Mouse (Mus musculus) MEL-GATA-1-ER (cell line): ENCODE data around the gene Bcar1.

Experiments used
- DNase-seq: peaks from one replicate; pipeline ENCODE4 v3.0.0-alpha.2; 2012; ENCODE audit warnings: low read depth; ENCODE audit errors: extremely low read depth

Gene Bcar1

DNA sequence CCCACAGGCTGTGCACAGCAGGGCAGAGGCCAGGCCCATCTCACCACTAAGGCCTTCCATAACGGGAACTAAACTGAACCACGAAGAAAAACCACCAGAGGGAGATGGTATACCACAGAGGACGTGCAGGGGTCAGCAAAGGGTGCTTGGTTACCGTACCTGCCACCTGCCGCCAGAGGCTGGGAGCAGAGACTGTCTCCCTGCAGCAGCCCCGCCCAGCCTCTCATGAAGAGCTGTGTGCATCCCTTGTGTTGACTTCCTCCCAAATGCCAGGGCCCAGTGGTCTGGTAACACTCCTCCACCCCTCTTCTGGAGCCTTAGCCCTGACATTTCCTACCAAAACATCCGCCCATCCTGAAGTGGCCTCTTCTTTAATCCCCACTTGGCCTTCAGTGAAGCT, 4.0 kb downstream of the Bcar1 start:
- no peak for DNase-seq

DNA sequence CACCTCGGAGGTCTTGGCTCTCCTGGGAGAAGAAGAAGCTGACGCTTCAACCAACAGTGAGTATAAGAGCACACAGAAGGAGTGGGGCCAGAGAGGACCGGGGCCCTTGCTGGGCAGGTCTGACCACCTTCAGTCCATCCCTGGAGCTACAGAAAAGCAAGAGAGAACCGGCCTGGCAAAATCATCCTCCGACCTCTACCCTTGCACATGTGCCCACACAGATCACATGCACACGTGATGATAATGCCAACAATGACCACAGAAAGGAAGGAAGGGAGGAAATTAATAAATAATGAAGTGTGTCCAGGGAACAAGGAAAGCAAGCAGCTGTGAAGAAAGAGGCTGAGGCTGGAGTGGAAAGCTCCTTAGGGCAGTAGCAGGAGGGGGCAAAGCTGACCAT, 4.7 kb downstream of the Bcar1 start:
- DNase-seq: no peak

GRCm38 (mm10) chr8:111736321-111736720, 7.3 kb downstream of the Bcar1 start:
- no peak for DNase-seq

- no peak for DNase-seq
These were observed 7.8 kb downstream of the Bcar1 start for GRCm38 (mm10) chr8:111735791-111736190.

DNA sequence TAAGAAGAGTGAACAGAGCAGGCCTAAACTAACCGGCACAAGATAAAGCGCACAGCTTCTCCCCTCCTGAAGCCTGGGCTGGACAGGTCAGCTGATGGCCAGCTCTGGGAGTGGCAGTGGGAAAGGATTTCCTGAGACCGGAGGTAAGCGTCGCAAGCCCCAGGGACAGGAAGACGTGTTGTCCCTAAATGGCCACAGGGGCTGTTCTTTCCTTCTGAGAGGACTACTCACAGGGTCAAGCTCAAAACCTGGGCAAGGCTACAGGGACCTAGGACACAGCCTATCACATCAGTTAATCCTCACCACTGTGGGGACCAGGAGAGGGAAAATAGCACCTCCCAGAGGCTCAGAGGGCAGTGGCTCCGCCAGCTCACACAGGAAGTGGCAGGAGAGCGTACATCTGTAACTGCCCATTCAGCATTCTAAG, 8.3 kb downstream of the Bcar1 start:
- no peak for DNase-seq

DNA sequence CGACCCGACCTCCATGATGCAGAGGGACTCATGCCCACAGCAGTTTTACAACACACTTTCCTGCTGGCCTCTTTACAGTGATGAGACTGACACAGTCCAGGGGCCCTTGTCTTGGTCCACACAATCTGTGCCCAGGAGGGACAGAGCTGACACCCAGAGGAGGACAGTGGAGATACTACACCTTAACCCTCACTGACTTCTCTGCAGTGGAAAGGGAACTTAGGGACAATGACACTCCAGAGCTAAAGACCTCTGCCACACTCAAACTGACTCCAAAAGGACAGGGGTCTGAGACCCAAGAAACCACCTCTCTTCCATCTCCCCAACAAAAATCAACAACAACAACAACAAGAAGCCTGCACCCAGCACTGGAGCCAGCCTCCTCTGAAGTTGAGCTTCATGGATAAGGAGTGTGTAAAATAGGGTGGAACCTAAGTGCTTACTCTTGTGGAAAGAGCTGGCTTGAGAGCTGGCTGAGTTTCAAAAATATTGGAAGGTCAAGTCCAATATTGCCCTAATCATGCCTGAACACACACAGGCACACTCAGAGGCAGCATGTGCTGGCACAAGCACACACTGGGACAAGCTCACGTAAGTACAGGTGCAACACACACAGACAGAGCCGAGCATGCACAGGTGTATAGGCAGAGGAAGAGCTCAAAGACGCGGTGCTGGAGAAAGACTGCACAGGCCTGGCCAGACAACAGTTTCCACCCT, 9.2 kb downstream of the Bcar1 start:
- no peak for DNase-seq

DNA sequence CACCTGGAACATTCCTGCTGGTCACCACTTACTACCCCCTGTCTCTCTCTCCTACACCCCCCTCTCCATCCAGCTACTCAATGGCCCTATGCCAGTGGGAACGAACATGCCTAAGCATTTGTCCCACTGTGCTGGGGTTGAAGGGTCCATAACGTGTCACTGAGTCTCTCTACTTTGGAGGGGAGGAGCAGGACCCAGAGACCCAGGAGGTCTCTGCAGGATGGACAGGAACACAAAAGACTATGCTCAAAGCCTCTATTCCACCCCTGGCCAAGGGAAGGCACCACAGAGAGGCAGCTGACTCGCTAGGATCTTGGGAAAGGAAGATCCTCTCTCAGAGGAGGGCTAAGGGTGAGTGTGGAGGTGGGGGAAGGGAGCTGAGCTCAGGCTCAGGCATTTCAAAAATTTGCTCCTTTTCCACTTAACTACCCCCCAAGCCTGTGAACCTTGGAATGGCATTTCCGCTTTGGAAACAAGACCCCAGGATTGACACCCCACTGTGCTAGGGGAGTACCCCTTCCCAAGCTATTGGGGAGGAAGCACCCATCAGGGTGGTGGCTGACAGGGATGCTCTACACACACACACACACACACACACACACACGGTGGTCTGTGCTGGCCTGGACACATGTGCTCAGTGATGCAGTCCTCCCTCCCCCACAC, 9.9 kb downstream of the Bcar1 start:
- DNase-seq: no peak

DNA sequence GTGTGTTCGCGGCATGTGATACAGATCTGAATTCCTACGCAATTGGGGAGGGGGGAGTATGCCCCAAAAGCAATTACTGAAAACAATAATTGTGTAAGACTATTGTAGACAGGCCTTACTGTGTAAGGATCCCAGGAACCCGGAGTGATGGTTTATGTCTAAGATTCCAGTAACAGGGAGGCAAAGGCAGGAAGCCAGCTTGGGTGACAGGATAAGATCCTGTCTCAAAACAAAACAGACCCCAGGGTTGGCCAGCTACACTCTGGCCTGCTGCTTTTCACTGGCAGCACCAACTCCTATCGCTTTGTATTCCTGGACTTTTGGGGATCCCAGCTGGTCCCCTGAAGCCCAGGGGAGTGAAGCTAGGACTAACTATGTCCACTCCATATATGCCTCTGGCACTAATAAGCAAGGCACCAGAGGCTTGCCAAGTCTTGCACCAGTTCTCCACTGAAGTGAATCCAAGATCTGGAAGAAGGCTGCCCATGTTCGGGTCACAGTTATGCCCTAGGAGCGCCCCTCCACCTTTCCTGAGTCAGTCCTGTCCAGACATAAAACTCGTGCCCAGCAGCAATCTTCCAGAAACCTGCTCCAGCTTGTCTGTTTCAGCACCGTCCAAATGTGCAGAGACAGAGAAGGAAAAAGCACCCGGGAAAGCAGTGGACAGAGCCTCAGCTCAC, 11.1 kb downstream of the Bcar1 start:
- DNase-seq: no peak

DNA sequence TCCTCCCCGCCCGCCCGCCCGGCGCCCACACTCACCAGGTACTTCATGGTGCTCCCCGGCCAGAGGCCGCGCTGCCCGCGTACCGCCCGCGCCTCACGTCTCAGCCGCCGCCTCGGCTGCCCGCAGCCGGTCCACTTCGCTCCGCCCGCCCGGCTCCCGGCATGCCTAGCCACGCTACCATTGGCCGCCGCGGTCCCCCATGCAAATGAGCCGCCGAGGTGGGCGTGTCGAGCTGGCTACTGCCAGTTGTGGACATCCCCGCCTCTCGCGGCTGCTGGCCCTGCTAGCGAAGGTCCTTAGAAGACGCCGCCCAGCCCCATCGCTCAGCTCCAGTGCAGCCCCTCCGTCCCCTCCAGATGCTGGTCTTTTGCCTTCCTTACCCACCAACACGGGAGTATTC, 11.6 kb downstream of the Bcar1 start:
- DNase-seq: peak; percentile 67

DNA sequence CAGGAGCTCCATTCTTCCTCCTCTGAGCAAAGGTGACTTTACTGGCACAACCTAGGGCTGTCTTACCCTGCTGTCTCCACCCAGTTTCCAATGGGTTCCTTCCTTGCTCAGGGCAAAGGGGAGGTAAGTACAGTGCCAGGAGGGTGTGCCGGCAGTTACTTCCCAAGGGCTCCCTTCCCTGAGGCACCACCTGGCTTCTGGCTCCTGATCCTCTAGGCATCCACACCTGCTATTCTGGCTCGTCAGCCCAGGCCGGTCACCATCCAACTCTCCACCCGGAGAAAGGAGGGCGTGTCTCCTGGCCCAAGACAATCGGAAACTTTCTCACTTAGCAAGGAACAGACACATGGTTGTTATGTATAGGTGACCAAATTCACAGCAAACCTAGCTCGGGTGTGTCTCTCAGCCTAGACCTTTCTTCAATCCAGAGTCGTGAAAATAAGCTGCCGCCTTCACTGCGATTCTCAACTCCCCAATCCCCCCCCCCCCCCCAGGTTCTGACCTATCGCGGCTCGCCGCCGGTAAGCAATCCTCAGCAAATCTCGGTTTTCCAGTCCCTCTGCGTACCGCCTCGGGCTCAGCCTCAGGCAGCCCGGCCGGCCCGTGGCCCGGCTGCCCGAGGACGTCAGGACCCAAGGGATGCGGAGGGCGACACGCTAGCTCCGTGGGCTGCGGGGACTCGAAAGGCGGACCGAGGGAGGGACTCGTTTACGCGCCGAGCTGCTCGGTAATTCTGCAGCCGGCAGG, 12.2 kb downstream of the Bcar1 start:
- no peak for DNase-seq

DNA sequence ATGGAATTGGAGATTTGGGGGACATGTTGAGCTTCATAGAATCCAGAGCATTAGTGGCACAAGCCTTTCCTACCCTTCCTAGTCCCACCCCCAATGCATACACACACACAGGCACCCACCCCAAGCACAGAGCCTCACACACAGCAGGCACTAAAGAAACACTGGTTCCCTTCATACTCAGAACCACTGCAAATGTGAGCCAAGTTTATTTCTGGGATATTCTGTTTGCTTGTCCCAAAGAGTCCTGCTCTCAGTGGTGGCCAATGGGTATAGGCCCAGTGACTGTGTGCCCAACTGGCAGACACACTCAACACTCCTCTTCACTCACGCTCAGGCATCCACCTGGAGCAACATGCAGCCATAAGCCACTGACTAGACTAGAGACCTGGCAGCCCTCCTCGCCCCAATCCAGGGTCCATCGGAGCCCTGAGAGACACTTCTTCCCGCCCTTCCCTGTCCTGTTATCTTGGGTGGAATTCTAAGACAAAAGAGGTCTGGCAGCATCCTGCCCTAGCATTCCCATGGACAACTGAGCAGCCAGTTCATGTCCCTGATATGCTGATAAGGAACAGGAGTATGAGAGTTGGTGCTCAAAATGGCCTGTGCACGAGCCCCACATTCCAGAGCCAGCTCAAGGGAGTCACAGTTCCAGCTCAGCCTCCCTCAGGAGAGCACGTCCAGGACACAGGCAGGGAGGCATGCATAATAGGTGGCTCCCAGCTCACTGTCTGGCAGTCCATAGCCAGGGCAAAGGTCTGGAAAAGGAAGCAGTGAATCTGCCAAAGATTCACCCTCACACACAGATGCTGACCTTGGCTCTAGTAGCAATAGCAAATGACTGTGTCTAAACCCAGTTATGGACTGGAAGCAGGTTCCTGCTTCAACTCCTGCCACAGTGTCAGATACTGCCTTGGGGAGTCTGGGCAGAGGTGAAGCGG, 14.1 kb downstream of the Bcar1 start:
- DNase-seq: no peak

- no peak for DNase-seq
These were observed 15.1 kb downstream of the Bcar1 start for GRCm38 (mm10) chr8:111728481-111728880.

DNA sequence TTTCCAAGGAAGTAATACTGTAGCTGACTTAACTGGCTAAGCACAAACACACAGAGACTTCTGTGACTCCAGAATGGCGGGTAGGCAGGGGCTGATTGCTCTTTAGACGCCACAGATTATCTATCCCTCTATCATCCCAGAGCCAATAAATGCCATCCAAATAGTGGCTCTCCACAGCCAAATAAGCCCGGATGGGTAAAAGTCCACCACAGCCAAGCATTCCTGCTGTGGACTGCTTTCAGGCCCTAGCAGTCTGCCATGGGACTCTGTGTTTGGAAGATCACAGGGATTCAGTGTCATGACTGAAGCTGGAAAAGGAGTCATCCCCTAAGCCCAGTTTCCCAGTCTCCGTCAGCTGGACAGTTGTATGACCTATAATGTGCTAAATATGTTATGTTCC, 16.1 kb downstream of the Bcar1 start:
- no peak for DNase-seq

- DNase-seq: no peak
These were observed 17.3 kb downstream of the Bcar1 start for GRCm38 (mm10) chr8:111726102-111726900.

- no peak for DNase-seq
These were observed 18.3 kb downstream of the Bcar1 start for GRCm38 (mm10) chr8:111725341-111725740.

DNA sequence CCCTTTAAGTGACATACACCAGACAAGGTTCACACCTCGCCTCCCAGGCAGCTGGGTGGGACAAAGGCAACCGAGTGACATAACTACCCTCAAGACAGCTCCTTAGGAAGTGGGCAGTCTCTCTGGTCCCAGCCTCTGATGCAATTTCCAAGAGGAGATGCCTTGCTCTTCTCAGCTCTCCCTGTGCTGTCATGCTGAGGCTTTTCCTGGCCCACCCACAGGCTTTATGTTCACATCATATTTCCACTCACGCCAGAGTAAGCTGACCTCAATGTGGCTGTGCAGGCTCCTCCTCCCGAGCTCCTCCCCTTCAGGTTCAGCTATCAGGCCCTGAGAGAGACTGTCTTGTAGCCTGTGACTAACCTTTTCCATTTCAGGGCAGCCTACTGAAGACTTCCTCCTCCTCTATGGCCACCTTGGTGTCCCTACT, 23.5 kb downstream of the Bcar1 start:
- no peak for DNase-seq

DNA sequence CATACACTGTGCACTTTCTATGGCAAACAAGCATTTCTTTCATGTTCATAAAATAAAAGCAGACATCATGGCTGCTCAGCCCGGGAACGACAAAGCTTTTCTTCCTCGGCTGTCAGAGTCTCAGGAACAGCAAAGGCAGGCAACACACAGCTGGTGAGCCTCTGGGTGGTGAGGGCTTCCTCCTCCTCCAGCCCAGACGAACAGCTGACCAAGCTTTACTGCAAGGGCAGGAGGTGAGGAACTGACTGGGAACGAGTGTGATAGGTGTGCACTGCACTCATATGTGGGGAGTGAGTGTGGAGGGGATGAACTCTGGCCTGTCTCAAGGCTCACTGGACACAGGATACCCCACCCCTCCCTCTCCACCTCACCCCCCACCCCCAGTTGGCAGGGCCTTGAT, 24.7 kb downstream of the Bcar1 start:
- no peak for DNase-seq

DNA sequence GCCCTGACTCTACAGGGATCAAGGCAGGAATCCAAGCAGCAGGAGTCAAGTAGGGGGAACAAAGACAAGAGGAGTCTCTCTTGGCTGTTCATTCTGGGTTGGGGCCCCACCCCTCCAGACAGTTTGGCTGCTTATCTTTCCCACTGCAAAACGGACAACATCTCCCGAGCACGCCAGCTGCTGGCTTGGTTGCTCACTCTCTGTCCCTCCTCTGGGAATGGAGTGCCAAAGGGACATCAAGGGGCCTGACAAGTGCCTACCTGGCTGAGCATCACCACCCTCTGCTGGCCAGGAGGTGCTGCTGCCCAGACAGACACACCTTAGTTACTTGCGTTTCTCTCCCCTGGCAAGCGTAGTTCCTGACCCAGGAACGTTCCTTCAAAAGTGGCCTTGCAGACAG, 25.7 kb downstream of the Bcar1 start:
- DNase-seq: no peak

DNA sequence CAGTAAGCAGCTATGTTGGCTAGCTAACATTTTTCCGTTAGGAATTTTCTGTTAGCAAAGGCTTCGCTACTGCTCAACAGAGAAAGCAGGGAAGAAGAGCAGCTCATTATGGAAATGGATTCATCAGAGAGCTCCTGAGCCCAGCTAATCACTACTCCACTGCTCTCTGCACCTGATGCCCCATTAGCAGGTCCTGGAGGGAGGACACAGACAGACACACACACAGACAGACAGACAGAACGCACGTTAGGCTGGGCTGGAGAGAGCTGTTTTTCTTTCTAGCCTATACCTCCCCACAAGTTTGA, 26.2 kb downstream of the Bcar1 start:
- no peak for DNase-seq
